Mouse (Mus musculus) adipocyte (in vitro differentiated cells): Measurements from ENCODE around the gene Uap1l1.
A peak's percentile ranks its signal among the peaks of the same experiment; 100 is the strongest.

Experiments
- DNase-seq: peaks from one replicate; pipeline ENCODE4 v3.0.0-alpha.2; 2016; ENCODE audit warnings: low spot score

Uap1l1 gene

GRCm38 (mm10) chr2:25371764-25372643 is 6.5 kb upstream of the Uap1l1 start, which contains the start of gene Sapcd2:
Gene Sapcd2, plus strand, starts transcription at chr2:25372321.
- DNase-seq = peak; percentile 78

DNA sequence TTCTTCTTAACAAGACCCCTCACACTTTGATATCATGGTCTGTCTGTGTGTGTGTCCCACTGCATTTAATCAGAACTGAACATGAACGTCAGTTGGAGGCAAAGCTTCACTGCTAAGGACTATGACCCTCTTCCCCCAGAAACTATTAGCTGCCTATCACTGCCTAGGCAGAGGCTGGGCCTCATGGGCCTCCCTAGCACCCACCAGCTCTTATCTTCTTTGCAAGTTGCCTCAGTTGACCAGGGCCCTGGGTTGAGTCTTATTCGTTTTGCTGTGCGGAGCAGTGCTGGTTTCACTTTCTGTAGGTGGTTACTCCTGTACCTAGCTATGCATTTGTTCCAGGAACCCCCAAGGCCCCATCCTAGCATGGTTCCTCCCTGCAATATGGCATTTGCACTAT is 4.5 kb upstream of the Uap1l1 start:
- no peak for DNase-seq

- no peak for DNase-seq
Observed at GRCm38 (mm10) chr2:25364761-25365090, 756 bp downstream of the Uap1l1 start.

GRCm38 (mm10) chr2:25364313-25364712 is 1.2 kb downstream of the Uap1l1 start:
- DNase-seq = no peak

DNA sequence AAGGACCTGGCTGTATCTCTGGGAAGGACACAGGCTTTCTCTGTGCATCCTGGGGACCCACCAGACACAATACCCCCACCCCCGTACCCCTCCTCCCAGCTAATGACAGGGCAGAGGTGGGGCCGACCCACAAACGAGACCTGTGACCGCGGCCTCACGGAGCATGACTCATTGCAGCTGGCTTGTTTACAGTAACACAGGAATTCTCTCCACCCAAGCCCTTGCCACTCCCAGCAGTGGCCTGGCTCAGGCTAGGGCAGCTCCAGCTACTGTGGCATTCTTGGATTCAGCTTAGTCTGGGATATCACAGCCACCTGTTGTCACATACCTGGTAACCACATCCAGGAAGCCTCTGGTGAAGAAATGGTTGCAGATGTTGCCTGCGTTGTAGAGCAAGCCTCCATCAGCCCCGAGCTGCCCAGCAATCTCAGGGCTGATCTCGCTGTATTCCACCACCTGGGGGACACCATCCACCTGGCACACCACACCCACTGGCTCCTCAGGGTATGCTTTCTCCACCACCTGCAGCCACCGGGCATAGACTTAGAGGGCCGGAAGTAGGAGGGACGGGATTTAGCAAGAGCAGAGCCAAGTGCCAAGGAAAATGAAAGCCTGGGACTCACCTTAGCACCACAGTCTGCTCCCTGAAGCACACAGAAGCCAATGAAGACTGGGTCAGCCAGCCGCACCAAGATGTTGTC is 1.9 kb downstream of the Uap1l1 start:
- DNase-seq = no peak

DNA sequence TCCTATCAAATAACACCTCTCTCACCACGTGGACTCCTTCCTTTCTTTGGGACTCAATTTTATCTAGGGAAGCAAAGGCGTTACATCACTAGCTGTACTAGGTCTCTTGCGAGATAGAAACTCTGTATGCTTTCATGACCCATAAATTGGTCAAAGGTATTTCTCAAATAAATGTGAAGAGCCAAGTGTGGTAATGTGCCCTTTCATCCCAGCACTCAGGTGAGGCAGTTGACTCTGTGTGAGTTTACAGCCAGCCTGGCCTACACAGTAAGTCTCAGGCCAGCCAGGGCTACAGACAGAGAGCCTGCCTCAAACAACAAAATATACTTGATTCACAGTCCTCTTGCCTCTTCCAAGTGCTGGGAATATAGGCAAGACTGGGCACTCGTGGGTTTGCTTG is 5.6 kb downstream of the Uap1l1 start:
- no peak for DNase-seq

GRCm38 (mm10) chr2:25356208-25357079 is 9.0 kb downstream of the Uap1l1 start, which contains the start of gene Dpp7:
Gene Dpp7, minus strand, starts transcription at chr2:25356359.
- DNase-seq = peak; percentile 88

DNA sequence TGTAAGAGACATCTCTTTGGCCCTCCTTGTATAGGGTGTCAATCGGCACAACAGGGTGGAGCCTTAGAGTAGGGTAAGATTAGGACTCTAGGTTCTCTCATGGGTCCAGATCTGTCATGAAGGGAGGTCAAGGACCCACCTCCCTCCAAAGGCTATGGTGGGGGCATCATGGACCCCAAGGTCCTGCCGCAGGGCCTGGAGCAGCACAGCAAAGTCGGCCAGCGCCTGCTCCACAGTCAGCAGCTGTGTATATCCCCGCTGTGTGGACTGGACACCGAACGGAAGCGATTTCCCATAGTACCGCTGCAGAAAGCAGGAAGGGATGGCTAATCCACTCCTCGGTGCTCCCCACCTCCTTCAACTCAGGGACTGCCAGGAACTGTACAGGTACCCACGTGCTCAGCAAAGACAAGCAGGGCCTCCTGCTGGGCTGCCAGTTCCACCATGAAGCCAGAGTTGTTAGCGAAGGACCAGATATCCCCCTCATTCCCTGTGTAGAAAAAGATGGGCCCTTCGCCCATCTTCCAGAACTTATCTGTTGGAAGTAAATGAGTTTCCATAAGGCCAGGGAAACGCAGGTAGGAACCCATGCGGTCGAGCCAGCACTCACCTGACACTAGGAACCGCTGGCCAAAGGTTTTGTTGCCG is 9.9 kb downstream of the Uap1l1 start:
- DNase-seq = no peak

GRCm38 (mm10) chr2:25354211-25354610 is 11.3 kb downstream of the Uap1l1 start:
- no peak for DNase-seq

DNA sequence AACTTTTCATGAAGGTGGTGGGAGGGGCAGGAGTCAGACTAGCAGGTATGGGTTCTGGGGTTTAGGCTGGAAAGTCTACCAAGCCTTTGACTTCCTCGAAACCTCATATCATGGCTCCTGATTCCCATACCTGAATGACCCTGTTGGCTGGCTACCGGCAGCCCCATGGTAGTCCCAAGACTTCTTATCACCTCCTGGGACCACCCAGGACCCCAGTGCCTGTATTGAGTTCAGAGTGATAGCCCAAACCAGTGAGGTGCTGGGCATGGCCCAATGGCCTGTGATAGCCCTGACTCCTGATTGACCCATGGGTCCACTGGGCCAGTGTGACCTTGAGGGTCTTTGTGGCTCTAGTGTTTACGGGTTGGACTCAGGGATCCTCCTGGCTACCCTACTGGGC is 14.8 kb downstream of the Uap1l1 start:
- no peak for DNase-seq

- no peak for DNase-seq
Observed at GRCm38 (mm10) chr2:25349499-25349898, 16.0 kb downstream of the Uap1l1 start.

DNA sequence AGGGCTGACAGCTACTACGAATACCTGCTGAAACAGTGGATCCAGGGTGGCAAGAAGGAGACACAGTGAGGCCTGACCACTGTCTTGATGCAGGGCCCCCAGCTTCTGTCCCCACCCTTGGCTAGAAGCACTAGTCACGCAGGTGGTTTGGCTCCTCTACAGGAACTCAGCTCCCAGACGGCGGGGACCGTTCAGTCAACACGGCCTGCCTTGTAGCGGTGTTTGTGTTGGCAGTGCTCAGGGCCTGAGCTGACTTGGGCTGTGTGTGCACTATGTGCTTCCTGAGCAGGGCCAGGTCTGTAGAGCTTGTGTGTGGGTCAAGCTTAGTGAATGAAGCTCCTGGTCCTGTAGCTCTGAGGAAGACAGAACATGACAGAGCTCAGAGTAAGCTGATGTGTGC is 17.3 kb downstream of the Uap1l1 start:
- DNase-seq = no peak

- no peak for DNase-seq
Observed at GRCm38 (mm10) chr2:25338303-25338702, 27.2 kb downstream of the Uap1l1 start.

GRCm38 (mm10) chr2:25333569-25333968 is 31.9 kb downstream of the Uap1l1 start:
- no peak for DNase-seq

DNA sequence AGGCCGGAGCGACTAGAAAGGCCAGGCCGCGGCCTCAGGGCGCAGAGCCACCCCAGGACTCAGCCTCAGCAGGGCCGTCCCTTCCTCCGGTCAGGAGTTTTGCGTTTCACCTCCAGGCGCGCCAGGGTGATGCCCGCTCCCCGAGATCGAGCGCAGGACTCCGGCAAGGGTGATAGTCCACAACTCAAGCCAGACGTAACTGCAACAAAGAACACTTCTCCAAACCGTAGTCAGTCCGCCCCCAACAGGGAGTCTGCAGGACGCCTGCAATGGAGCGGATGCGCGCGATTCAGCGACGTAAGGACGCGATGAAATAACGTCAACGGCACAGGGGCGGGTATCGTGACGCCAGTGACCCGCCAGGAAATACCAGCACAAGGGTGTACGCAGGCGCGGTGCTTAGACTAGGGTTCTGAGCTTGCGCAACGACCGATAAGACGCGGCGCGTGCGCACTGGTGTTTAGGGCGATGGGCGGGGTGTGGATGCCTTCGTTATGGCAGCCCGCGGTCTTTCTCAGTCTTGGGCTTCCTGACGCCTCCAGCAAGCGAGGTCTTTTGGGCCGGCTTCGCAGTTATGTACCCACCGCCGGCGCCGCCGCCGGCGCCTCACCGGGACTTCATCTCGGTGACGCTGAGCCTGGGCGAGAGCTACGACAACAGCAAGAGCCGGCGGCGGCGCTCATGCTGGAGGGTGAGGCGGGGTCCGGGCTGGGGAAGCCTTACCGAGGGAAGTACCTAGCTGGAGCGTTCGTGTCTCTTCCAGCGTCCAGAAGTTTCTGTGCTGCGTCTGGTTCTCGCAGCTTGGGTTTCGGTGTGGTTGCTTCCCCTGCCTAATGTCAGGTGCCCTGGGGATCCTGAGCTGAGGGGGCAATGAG is 33.0 kb downstream of the Uap1l1 start, which contains the start of gene Man1b1:
TSS of gene Man1b1 (plus strand) at position 53 of the 875 bp plus-strand sequence.
- DNase-seq = peak; percentile 99

- peak; percentile 21 for DNase-seq
Observed at GRCm38 (mm10) chr2:25331470-25331869, 34.0 kb downstream of the Uap1l1 start.

GRCm38 (mm10) chr2:25328440-25328839 is 37.0 kb downstream of the Uap1l1 start:
- DNase-seq = peak; percentile 32

GRCm38 (mm10) chr2:25326036-25326435 is 39.4 kb downstream of the Uap1l1 start:
- DNase-seq = no peak

- DNase-seq = no peak
Observed at GRCm38 (mm10) chr2:25320084-25320483, 45.4 kb downstream of the Uap1l1 start.

DNA sequence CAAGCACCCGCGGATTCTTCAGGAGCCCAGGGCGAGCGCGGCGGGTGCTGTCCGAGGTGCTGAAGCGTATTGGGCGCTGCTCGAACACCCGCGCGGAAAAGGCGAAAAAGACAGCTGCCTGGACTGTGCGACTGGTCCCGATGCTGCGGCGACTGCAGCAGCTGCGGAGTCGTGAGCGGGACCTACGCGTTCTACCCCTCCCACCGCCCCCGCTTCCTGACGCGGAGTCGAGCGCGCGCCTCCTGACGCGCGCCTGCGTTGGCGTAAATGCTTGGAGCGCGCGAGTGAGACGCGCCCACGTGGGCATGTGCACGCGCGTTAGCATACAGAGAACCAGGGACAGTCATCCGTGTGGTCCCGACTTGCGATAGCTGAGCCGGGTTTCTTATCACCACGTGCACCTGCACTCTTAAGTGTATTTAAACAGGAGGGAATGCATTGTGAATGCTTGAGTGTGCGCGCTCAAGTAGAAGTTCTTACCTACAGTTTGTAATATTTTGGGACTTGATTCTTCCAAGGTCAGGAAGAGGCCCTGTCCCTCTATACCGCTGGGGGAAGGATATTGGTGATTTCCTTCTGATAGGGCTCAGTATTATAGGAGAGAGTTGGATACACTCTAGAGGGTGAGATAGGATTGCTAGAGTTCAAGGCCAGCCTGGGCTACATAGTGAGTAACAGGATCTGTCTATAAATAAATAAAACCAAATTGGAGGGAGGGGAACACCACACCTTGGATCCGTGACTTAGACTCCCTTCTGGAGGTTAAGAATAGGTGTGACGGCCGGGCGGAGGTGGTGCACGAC is 46.3 kb downstream of the Uap1l1 start, which contains the start of gene Grin1:
TSS of gene Grin1 (minus strand) at position 217 of the 803 bp plus-strand sequence.
- no peak for DNase-seq
